Mouse (Mus musculus): ENCODE results near the gene Mpeg1.

DNA sequence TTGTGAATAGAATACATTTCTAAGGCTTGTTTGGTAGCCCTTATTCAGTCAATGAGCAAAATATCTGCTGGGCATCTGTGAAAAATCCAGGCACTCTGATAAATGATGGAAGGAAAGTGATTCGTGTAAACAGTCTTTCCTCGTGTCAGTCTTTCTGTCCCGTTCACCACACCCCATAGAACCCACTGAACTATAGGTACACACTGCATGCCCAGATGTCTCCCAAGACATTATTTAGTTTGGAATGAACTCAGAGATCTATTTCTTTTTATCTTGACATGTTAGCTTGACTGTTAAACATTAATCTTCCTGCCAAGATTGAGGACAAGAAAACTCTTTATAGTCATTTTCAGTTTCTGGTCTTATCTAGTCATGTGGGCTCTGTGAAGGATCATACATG lies 42.3 kb upstream of the Mpeg1 start:
- TF ChIP-seq POLR2A (IDR thresholded peaks at IDR 0.05; ENCODE audit: insufficient read depth, low read depth, low read length) (no peak), CTCF (IDR thresholded peaks at IDR 0.05; ENCODE audit: insufficient read depth, low read depth, low read length) (no peak)

Measured in olfactory bulb, adult 2 months (tissue).